Mouse (Mus musculus) embryonic fibroblast, embryonic 13.5 days (primary cell): Measurements from ENCODE around the gene Slc38a4. TPM values are rescaled to one million over a fixed set of nuclear protein-coding genes. Genes with fewer than 3 reads are reported as not detected.

ENCODE experiments used
- H3K27ac ChIP-seq: 2 replicates; pipeline ENCODE4 v1.5.1; 2012; ENCODE audit warnings: low read length, control low read depth, inconsistent platforms; ENCODE audit not compliant: insufficient read depth
- H3K4me1 ChIP-seq: 2 replicates; pipeline ENCODE4 v1.6.1; 2011; ENCODE audit warnings: low read length; ENCODE audit not compliant: control insufficient read depth, insufficient read depth
- H3K4me3 ChIP-seq: 2 replicates; pipeline ENCODE4 v1.5.1; 2011; ENCODE audit warnings: mild to moderate bottlenecking, control low read depth, low read length; ENCODE audit not compliant: insufficient read depth
- CTCF ChIP-seq: IDR thresholded peaks from 2 replicates; pipeline ENCODE4 v1.5.1; 2011; ENCODE audit warnings: mild to moderate bottlenecking, control low read depth, low read length, moderate library complexity, borderline replicate concordance; ENCODE audit not compliant: insufficient read depth
- POLR2A ChIP-seq: IDR thresholded peaks from 2 replicates; pipeline ENCODE4 v1.6.1; 2011; ENCODE audit warnings: low read depth, mild to moderate bottlenecking, control low read depth, low read length, moderate library complexity
- polyA plus RNA-seq: library from polyadenylated mRNA; stranded (reverse); fragments of >200 nt; gene quantifications from 2 replicates; pipeline ENCODE4 v1.2.4, GENCODE M21; 2011; ENCODE audit warnings: low read depth; ENCODE audit not compliant: missing spikeins, insufficient read length

Gene Slc38a4
- 71.6 and 93.6 TPM in 2 replicates for polyA plus RNA-seq

GRCm38 (mm10) chr15:97055794-97056193 lies at the start of gene Slc38a4:
Gene Slc38a4, minus strand, starts transcription at chr15:97055956.
- no peak for TF ChIP-seq CTCF
- peak; percentile 52 for TF ChIP-seq POLR2A
- Histone ChIP-seq H3K27ac (peak within 1 kb of the TSS; percentile 34; the same call in 1 of the 2 replicates), H3K4me3 (peak within 1 kb of the TSS; percentile 59), H3K4me1 (peaks cover 2% of the 10 kb centered on the region; the same call in 1 of the 2 replicates)

DNA sequence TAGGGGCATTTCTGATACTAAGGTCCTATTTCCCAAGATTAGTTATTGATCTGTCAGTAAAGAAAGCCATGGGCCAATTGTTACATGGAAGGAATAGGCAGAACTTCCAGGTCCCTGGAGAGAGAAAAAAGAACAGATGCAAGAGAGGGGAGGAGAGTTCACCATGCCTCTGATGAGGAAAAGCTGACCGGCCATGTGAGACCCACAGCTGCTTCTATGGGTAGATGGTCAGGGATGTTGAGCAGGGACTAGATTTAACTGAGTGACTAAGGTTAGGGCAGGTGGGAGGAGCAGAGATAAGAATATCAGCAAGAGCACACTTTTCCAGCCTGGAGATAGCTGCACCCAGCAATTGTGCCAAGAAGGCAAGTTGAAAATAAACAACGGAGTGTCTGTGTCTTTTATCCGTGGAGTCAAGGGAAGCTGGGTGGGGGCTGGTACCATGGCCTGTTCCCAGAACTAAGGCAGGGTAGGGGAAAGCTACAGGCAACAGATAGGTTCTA lies 49.2 kb upstream of the Slc38a4 start:
- H3K4me1 ChIP-seq: peaks cover 13% of the 10 kb centered on the region

DNA sequence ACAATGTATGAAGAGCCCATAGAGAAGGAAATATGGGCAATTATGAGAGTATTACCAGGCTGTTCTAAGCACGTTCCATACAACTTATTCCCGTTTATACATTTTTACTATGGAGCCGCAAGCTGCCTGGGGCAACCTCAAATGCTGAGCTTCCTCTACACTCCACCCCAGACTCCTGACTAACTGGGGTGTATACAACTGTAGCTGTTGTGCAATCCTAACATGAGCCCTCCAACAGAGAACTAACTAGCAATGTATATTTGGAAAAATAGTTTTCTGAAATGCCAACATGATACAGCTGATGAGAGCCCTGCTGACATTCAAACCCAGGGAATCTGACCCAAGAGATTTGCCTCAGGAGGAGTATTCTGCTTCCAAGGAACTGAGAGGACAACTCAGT lies 48.3 kb upstream of the Slc38a4 start:
- H3K27ac ChIP-seq: no peak overlapping the region
- TF ChIP-seq POLR2A (no peak), CTCF (no peak)
- H3K4me1 ChIP-seq: peaks cover 13% of the 10 kb centered on the region
- no peak overlapping the region for H3K4me3 ChIP-seq

More for the DNA sequence above, 49.2 kb upstream of the Slc38a4 start:
- Histone ChIP-seq H3K27ac (no peak overlapping the region), H3K4me3 (no peak overlapping the region)
- no peak for TF ChIP-seq CTCF
- no peak for TF ChIP-seq POLR2A

DNA sequence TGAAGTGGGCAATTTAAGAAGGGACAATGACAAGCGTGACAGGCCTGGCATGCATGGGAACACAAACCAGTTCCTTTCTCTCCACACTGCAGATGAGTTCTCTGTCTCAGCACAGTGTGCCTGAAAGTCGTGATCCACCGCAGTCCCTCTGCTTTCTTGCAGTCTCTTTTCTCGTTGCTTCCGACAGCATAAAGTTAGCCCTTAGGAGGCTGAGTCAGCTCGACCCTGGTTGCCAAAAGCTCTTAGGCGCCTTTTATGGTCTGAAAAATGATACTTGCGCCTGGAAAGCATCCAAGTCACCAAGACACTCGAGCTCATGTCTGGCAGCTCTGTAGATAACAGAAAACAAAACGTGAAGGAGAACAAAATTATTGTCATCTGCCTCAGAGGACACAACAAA lies 47.1 kb upstream of the Slc38a4 start:
- Histone ChIP-seq H3K4me3 (no peak overlapping the region), H3K27ac (peak overlapping the region; percentile 95), H3K4me1 (peaks cover 7% of the 10 kb centered on the region)
- TF ChIP-seq POLR2A (peak; percentile 45; the same call in 1 of the 2 replicates), CTCF (no peak)

DNA sequence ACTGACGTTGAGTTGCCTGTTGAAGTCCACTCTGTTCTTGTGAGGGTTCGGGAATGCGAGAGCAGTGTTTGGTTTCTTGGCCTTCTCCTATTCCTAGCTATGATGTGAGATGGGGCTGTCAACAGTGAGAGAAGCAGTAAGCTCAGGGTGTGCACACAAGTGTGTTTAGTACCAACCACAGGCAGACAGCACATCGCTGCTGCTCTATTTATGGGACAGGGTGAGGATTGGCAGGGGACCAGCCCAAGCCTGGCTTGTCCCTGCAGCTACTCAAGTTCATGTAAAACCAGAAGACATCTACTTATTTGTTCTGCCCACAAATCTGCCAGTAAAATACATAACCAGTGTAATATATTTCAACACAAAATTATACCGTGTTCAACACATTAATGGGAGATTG lies 46.4 kb upstream of the Slc38a4 start:
- TF ChIP-seq POLR2A (no peak), CTCF (no peak)
- Histone ChIP-seq H3K4me1 (peaks cover 9% of the 10 kb centered on the region), H3K4me3 (no peak overlapping the region), H3K27ac (peak overlapping the region; percentile 95; the same call in 1 of the 2 replicates)

- TF ChIP-seq POLR2A: no peak
- Histone ChIP-seq H3K4me3 (no peak overlapping the region), H3K27ac (no peak overlapping the region), H3K4me1 (peaks cover 10% of the 10 kb centered on the region)
These were observed 43.3 kb upstream of the Slc38a4 start for GRCm38 (mm10) chr15:97099101-97099500.

DNA sequence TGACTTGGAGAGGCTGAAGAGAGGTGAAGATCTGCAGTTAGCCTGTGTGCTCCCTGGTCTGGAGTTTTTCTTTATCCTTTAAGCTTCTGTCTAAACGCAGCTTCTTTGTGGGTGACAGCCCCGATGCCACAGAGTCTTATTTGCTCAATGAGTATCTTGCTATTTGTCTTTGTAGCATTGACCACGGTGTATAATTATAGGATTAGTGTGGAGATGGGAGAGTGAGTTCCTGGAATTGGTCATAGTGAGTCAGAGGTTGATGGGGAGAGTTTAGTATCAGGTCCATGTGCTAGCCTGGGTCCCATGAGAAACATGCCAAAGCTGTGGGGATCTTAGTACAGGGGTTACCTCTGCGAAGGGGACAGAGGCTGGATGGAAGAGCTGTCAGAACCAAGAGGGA lies 41.8 kb upstream of the Slc38a4 start:
- Histone ChIP-seq H3K27ac (no peak overlapping the region), H3K4me3 (no peak overlapping the region)

DNA sequence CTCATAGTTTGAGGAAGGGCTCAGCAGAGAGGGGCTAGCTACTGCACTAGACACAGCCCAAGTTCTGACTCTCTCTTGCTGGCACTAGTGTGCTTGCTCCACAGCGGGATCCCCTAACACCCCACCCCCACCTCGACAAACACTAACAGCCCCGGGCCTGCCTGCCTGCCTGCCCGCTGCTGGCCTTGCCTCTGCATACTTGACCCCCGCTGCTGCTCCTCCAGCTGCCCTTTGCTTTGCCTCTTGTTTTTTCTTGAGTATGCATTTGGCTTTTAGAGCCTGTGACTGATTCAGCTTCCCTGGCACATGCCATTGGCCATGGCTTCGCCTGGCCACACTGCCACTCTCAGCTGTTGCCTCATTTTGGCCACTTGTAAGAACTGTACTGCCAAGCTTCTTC lies 33.8 kb upstream of the Slc38a4 start:
- Histone ChIP-seq H3K4me3 (no peak overlapping the region), H3K27ac (no peak overlapping the region), H3K4me1 (no peaks in the 10 kb centered on the region)
- TF ChIP-seq CTCF (no peak), POLR2A (no peak)

More for the DNA sequence above, 41.8 kb upstream of the Slc38a4 start:
- TF ChIP-seq POLR2A (no peak), CTCF (no peak)
- peaks cover 10% of the 10 kb centered on the region for H3K4me1 ChIP-seq

DNA sequence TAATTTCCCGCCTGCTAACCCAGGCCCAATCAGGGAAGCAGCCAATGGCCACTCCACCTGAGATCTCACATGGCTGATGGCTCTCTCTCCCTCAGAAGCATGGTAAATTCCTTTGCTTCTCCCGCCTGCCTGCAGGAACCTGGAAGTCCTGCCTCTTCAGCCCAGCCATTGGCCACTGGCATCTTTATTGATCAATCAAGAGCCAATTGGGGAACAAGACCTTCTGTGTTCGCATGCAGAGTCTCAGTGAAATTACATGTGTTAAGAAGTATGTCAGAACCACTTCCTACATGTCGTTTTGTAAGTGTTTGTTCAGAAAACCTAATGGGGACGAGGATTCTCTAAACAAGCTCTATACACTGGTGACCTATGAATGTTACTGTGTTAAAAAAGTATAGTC lies 30.1 kb upstream of the Slc38a4 start:
- no peak overlapping the region for H3K27ac ChIP-seq
- no peak overlapping the region for H3K4me3 ChIP-seq
- TF ChIP-seq POLR2A: no peak
- no peak for TF ChIP-seq CTCF
- H3K4me1 ChIP-seq: no peaks in the 10 kb centered on the region

- Histone ChIP-seq H3K27ac (no peak overlapping the region), H3K4me3 (no peak overlapping the region), H3K4me1 (peaks cover 2% of the 10 kb centered on the region; the same call in 1 of the 2 replicates)
- TF ChIP-seq POLR2A: no peak
- TF ChIP-seq CTCF: no peak
These were observed 21.9 kb upstream of the Slc38a4 start for GRCm38 (mm10) chr15:97077665-97078064.
